Mouse (Mus musculus) cerebellum, adult 11-12 months (tissue): Measurements from ENCODE around the gene Lrp6.

Experiments used
- DNase-seq: peaks from one replicate; pipeline ENCODE4 v3.0.0; 2022

Lrp6 gene

DNA sequence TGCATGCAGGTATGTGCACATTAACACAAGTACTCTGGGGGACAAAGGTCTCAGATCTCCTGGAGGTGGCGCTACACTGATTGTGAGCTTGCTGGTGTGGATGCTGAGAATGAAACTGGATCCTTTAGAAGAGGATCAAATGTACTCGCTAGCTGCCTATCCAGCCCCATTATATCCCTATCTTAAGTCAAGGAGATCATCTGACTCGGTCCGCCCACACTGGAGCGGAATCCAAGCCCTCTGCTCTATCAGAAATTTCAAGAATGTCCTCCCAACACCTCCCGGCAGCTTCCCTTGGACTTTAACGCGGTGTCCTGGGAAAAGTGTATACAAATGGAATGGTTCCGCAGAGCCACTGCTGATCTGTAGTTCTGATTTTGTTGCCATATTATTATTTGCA is 77.1 kb downstream of the Lrp6 start:
- DNase-seq = no peak

GRCm38 (mm10) chr6:134489130-134489529 is 77.6 kb downstream of the Lrp6 start:
- DNase-seq = no peak

- DNase-seq = no peak
Observed at GRCm38 (mm10) chr6:134486318-134486717, 80.4 kb downstream of the Lrp6 start.

GRCm38 (mm10) chr6:134479481-134479880 is 87.3 kb downstream of the Lrp6 start:
- DNase-seq = no peak

- no peak for DNase-seq
Observed at GRCm38 (mm10) chr6:134473143-134473561, 93.6 kb downstream of the Lrp6 start.

GRCm38 (mm10) chr6:134470857-134471256 is 95.9 kb downstream of the Lrp6 start:
- DNase-seq = no peak

- DNase-seq = no peak
Observed at GRCm38 (mm10) chr6:134469297-134469696, 97.5 kb downstream of the Lrp6 start.

- no peak for DNase-seq
Observed at GRCm38 (mm10) chr6:134466671-134467229, 100.0 kb downstream of the Lrp6 start.

- no peak for DNase-seq
Observed at GRCm38 (mm10) chr6:134461175-134461574, 105.6 kb downstream of the Lrp6 start.

- no peak for DNase-seq
Observed at GRCm38 (mm10) chr6:134458376-134458775, 108.4 kb downstream of the Lrp6 start.

DNA sequence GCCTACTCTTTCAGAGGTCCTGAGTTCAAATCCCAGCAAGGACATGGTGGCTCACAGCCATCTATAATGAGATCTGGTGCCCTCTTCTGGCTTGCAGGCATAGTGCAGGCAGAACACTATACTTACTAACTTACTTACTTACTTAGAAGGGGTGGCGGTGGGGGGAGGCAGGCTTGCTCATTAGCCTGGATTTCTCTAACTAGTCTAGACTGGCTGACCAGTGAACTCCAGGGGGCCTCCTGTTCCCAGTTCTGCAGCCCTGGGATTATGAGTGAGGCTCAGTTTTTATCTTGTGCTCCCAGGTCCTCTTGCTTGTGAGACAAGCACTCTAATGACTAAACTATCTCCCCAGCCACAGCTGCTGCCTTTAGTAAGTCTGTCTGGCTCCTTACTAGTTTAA is 112.7 kb downstream of the Lrp6 start:
- no peak for DNase-seq

GRCm38 (mm10) chr6:134450661-134451119 is 116.1 kb downstream of the Lrp6 start:
- DNase-seq = no peak

GRCm38 (mm10) chr6:134449958-134450357 is 116.8 kb downstream of the Lrp6 start:
- no peak for DNase-seq

GRCm38 (mm10) chr6:134448451-134448850 is 118.3 kb downstream of the Lrp6 start:
- no peak for DNase-seq

DNA sequence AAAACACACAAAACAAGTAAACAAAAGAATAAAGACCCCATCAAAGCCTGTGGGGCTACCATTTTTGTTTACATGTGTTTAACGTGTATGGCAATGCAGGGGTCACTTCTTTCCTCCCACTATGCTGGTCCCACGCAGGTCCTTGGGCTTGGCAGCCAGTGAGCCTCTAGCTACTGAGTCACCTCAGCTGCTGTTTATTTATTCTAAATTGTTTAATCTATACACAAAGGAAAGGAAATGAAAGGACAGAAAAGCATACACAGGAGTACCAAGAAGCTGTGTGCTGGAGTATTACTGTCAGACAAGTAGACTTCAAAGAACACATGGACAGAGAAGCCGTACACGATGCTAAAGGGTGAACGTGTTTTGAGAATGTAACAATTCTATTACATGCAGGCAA is 122.8 kb downstream of the Lrp6 start:
- DNase-seq = no peak

DNA sequence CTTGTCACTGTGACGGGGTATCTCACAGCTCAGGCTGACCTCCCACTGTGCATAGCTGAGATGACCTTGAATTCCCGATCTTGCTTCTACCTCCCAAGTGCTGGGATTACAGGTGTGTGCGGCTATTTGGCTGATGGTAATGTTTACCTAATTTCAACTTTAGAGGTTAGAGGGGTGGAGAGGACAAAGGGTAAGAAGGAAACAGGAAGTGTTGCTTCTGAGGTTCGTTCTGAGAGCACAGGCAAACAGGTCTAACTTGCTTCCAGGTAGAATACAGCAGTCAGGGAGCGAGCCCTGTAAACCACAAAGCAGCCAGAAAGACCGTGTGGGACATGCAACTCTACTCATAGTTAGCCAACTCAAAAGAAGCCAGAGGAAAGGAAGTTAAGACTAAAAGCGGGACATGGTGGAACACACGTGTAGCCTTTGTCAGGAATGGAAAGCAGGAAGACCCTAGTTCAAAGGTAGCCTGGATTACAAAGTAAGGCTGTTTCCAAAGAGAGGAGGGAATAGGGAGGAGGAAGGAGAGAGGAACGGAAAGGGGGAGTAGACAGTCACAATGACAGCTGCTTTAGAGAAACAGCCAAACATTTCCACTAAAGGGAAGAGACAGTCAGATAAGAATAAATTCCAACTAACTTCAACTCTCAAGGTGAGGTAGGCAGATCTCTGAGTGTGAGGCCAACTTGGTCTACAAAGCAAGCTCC is 123.4 kb downstream of the Lrp6 start:
- no peak for DNase-seq

DNA sequence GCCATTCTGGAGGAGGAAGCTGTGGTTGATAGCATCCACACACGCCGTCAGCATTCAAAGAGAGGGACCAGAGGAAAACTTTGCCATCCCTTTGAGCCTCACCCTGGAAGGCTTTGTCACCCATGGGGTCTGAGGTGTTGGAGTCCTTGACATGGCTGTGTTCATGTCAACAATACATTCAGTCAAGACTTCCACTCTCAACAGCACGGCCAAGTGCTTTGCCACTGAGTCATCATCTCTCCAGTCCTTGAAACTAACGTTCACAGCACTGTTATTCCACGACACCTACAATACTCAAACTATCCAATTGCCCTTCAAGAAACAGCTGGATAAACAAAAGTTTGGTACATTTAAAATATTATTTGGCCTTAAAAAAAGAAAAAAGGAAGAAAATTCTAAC is 124.5 kb downstream of the Lrp6 start:
- no peak for DNase-seq

DNA sequence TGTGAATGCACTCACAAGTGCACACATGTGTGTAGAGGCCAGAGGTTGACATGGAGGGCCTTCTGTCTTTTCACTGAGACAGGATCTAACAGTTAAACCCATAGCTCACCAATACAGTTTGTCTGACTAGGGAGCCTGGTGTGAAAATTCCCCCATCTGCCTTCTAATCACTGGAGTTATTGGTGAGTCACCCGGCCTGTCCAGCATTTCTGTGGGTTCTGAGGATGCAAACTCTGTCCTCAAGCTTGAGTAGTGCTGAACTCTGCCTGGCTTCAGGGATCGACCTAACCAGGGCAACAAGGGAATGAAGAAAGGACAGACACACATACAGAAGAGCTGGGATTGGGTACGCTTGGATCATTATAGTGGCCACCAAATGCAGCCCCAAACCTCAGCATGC is 125.0 kb downstream of the Lrp6 start:
- DNase-seq = no peak

GRCm38 (mm10) chr6:134440023-134440422 is 126.7 kb downstream of the Lrp6 start:
- DNase-seq = no peak

GRCm38 (mm10) chr6:134439401-134440021 is 127.3 kb downstream of the Lrp6 start:
- peak; percentile 23 for DNase-seq

DNA sequence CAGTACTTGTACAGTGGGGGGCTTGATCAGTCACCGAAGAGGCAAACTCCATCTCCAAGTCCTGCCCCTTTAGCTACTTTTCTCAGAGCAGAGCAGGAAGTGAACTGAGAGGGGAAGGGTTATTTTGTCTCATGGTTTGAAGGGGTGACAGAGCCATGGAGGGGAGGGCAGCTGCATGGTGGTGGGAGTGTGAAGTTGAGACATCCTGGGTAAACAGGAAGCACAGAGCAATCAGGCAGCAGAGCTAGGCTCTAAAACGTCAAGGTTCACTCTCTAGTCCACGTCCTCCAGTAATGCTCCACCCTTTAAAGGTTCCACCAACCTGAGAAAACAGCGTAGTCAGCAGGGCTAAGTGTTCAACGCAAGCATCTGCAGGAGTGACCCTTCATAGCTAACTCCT is 129.8 kb downstream of the Lrp6 start:
- no peak for DNase-seq

DNA sequence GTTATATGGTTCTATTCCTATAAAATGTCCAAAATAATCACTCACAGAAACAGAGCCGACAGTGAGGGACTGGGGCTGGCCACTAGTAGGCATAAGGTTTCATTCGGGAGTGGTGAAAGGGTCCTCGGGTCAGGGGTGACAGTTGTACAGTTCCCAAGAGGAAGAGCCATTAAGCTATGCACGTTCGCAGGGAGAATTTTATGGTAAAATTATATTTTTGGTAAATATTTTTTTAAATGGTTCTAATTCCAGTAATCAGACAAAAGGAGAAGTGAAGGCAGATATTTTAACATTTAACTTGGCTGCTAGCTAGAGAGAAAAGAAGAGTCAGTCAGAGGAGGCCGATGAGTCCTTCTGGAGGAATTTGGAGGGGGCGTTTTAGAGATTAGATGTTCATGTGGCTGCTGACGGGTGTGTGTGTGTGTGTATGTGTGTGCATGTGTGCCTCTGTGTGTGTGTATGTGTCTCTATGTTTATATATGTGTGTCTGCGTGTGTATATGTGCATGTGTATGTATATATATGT is 131.8 kb downstream of the Lrp6 start:
- DNase-seq = no peak

- no peak for DNase-seq
Observed at GRCm38 (mm10) chr6:134434044-134434443, 132.7 kb downstream of the Lrp6 start.

DNA sequence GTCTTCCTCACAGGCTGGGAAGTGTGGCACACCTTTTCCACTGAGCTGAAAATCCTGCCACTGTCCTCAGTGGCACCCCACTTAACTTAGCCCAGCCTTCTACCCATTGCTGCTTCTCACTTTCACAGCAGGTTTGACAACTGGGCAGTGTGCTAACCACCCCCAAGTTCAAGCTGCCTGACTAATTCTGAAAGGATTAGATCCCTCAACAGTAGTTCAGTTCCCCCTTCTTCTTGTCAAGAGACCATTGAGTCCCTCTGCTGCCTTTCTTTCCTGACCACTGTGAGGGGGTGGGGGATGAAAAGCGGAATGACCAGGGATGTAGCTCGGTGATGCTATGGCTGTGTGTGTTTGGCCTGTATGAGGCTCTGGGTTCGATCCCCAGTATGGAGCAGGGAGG is 133.5 kb downstream of the Lrp6 start:
- DNase-seq = no peak
